Mouse (Mus musculus): ENCODE data around the gene Cab39l. TPM values are rescaled to one million over a fixed set of nuclear protein-coding genes. Genes with fewer than 3 reads are reported as not detected.
A peak's percentile ranks its signal among the peaks of the same experiment; 100 is the strongest.

Gene Cab39l
- 19.9 and 21.3 TPM in 2 replicates for total RNA-seq (2012; rRNA removed)
- total RNA-seq (2014; rRNA removed): 49.2 and 56.3 TPM in 2 replicates
- polyA plus RNA-seq (2012; ENCODE audit: insufficient read length, low read depth): 33.1 and 33.2 TPM in 2 replicates

DNA sequence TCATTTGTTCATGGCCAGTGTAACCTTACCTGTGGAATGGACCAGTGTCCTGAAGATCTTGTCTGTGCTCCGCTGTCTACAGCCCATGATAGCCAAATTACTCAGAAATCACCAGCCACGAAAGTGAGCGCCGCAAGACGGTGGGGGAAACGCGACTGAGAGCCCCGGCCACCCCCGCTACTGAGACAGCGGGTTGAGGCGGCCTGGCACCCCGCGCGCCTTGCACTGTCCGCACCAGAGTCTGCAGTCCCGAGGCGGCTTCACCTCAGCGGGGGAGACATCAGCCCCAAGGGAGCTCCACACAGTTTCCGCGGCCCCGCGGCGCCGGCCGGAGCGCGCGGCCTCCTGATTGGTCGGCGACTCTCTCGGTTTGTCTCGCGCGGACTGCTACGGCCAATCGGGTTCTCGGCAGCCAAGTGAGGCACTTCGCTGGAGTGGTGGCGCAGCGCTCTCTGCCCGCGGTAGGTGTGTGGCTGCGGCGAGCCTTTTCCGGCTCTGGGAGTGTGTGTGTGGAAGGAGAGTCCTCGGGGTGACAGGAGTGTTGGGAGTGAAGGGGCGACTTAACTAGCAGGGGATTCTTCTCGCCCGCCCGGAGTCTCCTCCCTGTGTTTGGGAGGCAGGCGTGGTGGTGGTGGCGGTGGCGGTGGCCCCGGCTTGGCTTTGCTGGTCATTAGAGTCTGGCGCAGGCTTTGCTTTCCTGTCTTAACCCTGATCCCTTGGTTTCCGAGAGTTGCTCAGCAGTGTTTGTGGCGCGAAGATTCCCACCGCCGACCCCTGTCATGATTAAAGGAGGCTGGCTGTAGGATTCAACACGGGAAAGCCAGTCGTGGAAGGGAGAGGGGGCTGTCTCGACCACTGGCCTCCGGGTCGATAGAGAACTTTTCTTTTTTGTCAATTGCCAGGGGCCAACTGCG, at the start of gene Cab39l, which contains the start of gene Setdb2:
Cab39l (plus strand) TSS at position 415 of the 914 bp plus-strand sequence.
Setdb2 (minus strand) TSS at position 327 of the 914 bp plus-strand sequence.
- DNase-seq (ENCODE audit: extremely low read depth): peak; percentile 94
- peak within 1 kb of the TSS; percentile 62 for H3K27ac ChIP-seq (ENCODE audit: insufficient read depth, low read depth)
- peaks cover 0 to 24% of the 10 kb centered on the region in 2 experiments; a peak in 2 of 4 replicates for H3K4me1 ChIP-seq (ENCODE audit: control insufficient read depth in 1 of 2, insufficient read depth in 2 of 2)
- peaks cover 2 to 5% of the 10 kb centered on the region in 2 experiments for H3K36me3 ChIP-seq (replicated peaks in 1 of 2; ENCODE audit: control insufficient read depth in 1 of 2, insufficient read depth in 1 of 2, low read length in 1 of 2)
- in situ Hi-C loops (cut with MboI; ENCODE audit: low pct_ligation_motif_present, low pct_unique_long_range_greater_than_20kb, low sequenced_read_pairs): no loop called here
- dilution Hi-C loops (cut with MboI; ENCODE audit: extremely low pct_ligation_motif_present, extremely low pct_unique_long_range_greater_than_20kb, low sequenced_read_pairs): no loop called here
- H3K27me3 ChIP-seq (replicated peaks): no peaks in the 10 kb centered on the region
- no peaks in the 10 kb centered on the region for H3K9me3 ChIP-seq (replicated peaks; ENCODE audit: low read length)
- peak within 1 kb of the TSS; percentile 84 for H3K9ac ChIP-seq (ENCODE audit: insufficient read depth, low read depth)
- H3K79me2 ChIP-seq (replicated peaks; ENCODE audit: control insufficient read depth, extremely low read depth, insufficient read depth, poor library complexity, severe bottlenecking): peaks cover 31% of the 10 kb centered on the region
- H3K4me3 ChIP-seq (replicated peaks in 1 of 3; ENCODE audit: low read depth in 2 of 3, low read length in 2 of 3, poor library complexity in 1 of 3): peak within 1 kb of the TSS; percentile 72 to 85 (median 85)
- H3K4me2 ChIP-seq (ENCODE audit: insufficient read depth, low read depth, poor library complexity, severe bottlenecking): peak within 1 kb of the TSS; percentile 93
- TF ChIP-seq NELFE (IDR thresholded peaks at IDR 0.05; ENCODE audit: low read depth, low read length) (peak; percentile 91; the same call in 1 of the 2 replicates), TCF12 (IDR thresholded peaks at IDR 0.05; ENCODE audit: low read depth, low read length) (peak; percentile 78), JUND (conservative IDR thresholded peaks at IDR 0.05; ENCODE audit: low read depth, low read length) (no peak), KAT2A (IDR thresholded peaks at IDR 0.05; ENCODE audit: insufficient replicate concordance, low read length) (peak; percentile 70; the same call in 1 of the 2 replicates), TBP (conservative IDR thresholded peaks at IDR 0.05; ENCODE audit: low read depth, low read length) (peak; percentile 76; the same call in 1 of the 2 replicates), HCFC1 (IDR thresholded peaks at IDR 0.05; ENCODE audit: low read depth, low read length) (peak; percentile 73), POLR2AphosphoS2 (IDR thresholded peaks at IDR 0.05; ENCODE audit: low read depth, low read length) (no peak; the same call in 1 of the 2 replicates), MAFK (IDR thresholded peaks at IDR 0.05; ENCODE audit: insufficient replicate concordance, low read length) (no peak), SMC3 (IDR thresholded peaks at IDR 0.05; ENCODE audit: low read depth, low read length) (peak; percentile 22), RAD21 (IDR thresholded peaks at IDR 0.05; ENCODE audit: low read depth, low read length) (peak; percentile 35), MYC (IDR thresholded peaks at IDR 0.05; ENCODE audit: low read depth, low read length) (no peak), USF2 (conservative IDR thresholded peaks at IDR 0.05; ENCODE audit: low read depth, low read length) (no peak), UBTF (IDR thresholded peaks at IDR 0.05; ENCODE audit: low read depth, low read length) (peak; percentile 67; the same call in 1 of the 2 replicates), ELF1 (IDR thresholded peaks at IDR 0.05; ENCODE audit: low read depth, low read length) (peak; percentile 80), ZC3H11A (IDR thresholded peaks at IDR 0.05; ENCODE audit: low read depth, low read length) (no peak), ZKSCAN1 (IDR thresholded peaks at IDR 0.05; ENCODE audit: borderline replicate concordance, low read depth, low read length) (no peak), E2F4 (IDR thresholded peaks at IDR 0.05; ENCODE audit: insufficient replicate concordance, low read depth, low read length) (0 out of 2 replicates have a peak, but pooled peaks have one; percentile 51), CTCF (conservative IDR thresholded peaks at IDR 0.05 in 1 of 2, IDR thresholded peaks at IDR 0.05 in 1 of 2; ENCODE audit: low read depth in 2 of 2, low read length in 2 of 2) (peak in 1 of 2 experiments; percentile 38; a peak in 2 of 4 replicates), ETS1 (conservative IDR thresholded peaks at IDR 0.05; ENCODE audit: low read depth, low read length) (no peak), SIN3A (IDR thresholded peaks at IDR 0.05; ENCODE audit: low read length) (no peak; the same call in 1 of the 2 replicates), USF1 (IDR thresholded peaks at IDR 0.05; ENCODE audit: low read depth, low read length) (no peak), NRF1 (IDR thresholded peaks at IDR 0.05; ENCODE audit: low read depth, low read length) (0 out of 2 replicates have a peak, but pooled peaks have one; percentile 24), MXI1 (IDR thresholded peaks at IDR 0.05; ENCODE audit: low read depth, low read length) (peak; percentile 79), POLR2A (IDR thresholded peaks at IDR 0.05; ENCODE audit: low read depth, low read length) (peak; percentile 96), JUN (IDR thresholded peaks at IDR 0.05; ENCODE audit: insufficient read depth, low read depth, low read length) (no peak), CHD1 (IDR thresholded peaks at IDR 0.05; ENCODE audit: low read depth, low read length) (no peak; the same call in 1 of the 2 replicates), CHD2 (IDR thresholded peaks at IDR 0.05; ENCODE audit: low read length) (peak; percentile 98), PAX5 (IDR thresholded peaks at IDR 0.05; ENCODE audit: low read length) (no peak), EP300 (IDR thresholded peaks at IDR 0.05; ENCODE audit: low read length) (no peak), RCOR1 (conservative IDR thresholded peaks at IDR 0.05; ENCODE audit: low read depth, low read length) (no peak), MAZ (IDR thresholded peaks at IDR 0.05; ENCODE audit: low read depth, low read length) (no peak), ZMIZ1 (IDR thresholded peaks at IDR 0.05; ENCODE audit: low read depth, low read length) (no peak; the same call in none of the 2 replicates), IRF4 (IDR thresholded peaks at IDR 0.05; ENCODE audit: low read depth, low read length) (peak; percentile 31; the same call in 1 of the 2 replicates), MEF2A (IDR thresholded peaks at IDR 0.05; ENCODE audit: borderline replicate concordance, low read depth, low read length) (peak; percentile 22; the same call in 1 of the 2 replicates)
